Mouse (Mus musculus): ENCODE results near the gene Stx6. TPM values are rescaled to one million over a fixed set of nuclear protein-coding genes. Genes with fewer than 3 reads are reported as not detected.
A peak's percentile ranks its signal among the peaks of the same experiment; 100 is the strongest.

Gene Stx6
- total and polyA plus RNA-seq, 2 experiments from 2014 or later: 39.6 to 56.6 TPM

- no peak overlapping the region for H3K9ac ChIP-seq (replicated peaks; ENCODE audit: low read depth, low read length)
- no peak for DNase-seq (ENCODE audit: low spot score)
- no peaks in the 10 kb centered on the region for H3K27me3 ChIP-seq (ENCODE audit: control insufficient read depth, insufficient read depth, low read length)
- H3K4me3 ChIP-seq (ENCODE audit: low read depth, low read length): no peak overlapping the region
- ATAC-seq (ENCODE audit: insufficient read depth, low read depth): no peak
- no peak overlapping the region for H3K27ac ChIP-seq (ENCODE audit: low read depth)
- no peak overlapping the region for H3K4me2 ChIP-seq (ENCODE audit: low read depth, low read length)
- H3K4me1 ChIP-seq (ENCODE audit: control insufficient read depth, insufficient read depth): peaks cover 35% of the 10 kb centered on the region
- H3K36me3 ChIP-seq (replicated peaks; ENCODE audit: control insufficient read depth, insufficient read depth, low read length): peaks cover 28% of the 10 kb centered on the region
- no peaks in the 10 kb centered on the region for H3K9me3 ChIP-seq (replicated peaks; ENCODE audit: control insufficient read depth, low read length)
- 69% methylated on average over 7 of the region's 7 CpGs for WGBS
- TF ChIP-seq EP300 (IDR thresholded peaks at IDR 0.05; ENCODE audit: low read depth): no peak
- TF ChIP-seq CTCF (IDR thresholded peaks at IDR 0.05; ENCODE audit: low read depth): no peak
These were observed 55.4 kb downstream of the Stx6 start for GRCm38 (mm10) chr1:155213912-155214311.

GRCm38 (mm10) chr1:155215066-155215764, 56.7 kb downstream of the Stx6 start:
- no peak for TF ChIP-seq EP300 (IDR thresholded peaks at IDR 0.05; ENCODE audit: low read depth)
- peak; percentile 37 for TF ChIP-seq CTCF (IDR thresholded peaks at IDR 0.05; ENCODE audit: low read depth)
- DNase-seq (ENCODE audit: low spot score) (no peak), ATAC-seq (ENCODE audit: insufficient read depth, low read depth) (0 out of 2 replicates have a peak, but pooled peaks have one; percentile 14)
- Histone ChIP-seq H3K27me3 (ENCODE audit: control insufficient read depth, insufficient read depth, low read length) (no peaks in the 10 kb centered on the region), H3K9ac (replicated peaks; ENCODE audit: low read depth, low read length) (no peak overlapping the region), H3K36me3 (replicated peaks; ENCODE audit: control insufficient read depth, insufficient read depth, low read length) (peaks cover 38% of the 10 kb centered on the region), H3K4me1 (ENCODE audit: control insufficient read depth, insufficient read depth) (peaks cover 35% of the 10 kb centered on the region), H3K4me2 (ENCODE audit: low read depth, low read length) (no peak overlapping the region), H3K4me3 (ENCODE audit: low read depth, low read length) (no peak overlapping the region), H3K27ac (ENCODE audit: low read depth) (no peak overlapping the region), H3K9me3 (replicated peaks; ENCODE audit: control insufficient read depth, low read length) (no peaks in the 10 kb centered on the region)
- WGBS: 41% methylated on average over 9 of the region's 9 CpGs

- H3K9me3 ChIP-seq (replicated peaks; ENCODE audit: control insufficient read depth, low read length): no peaks in the 10 kb centered on the region
- H3K36me3 ChIP-seq (replicated peaks; ENCODE audit: control insufficient read depth, insufficient read depth, low read length): peaks cover 48% of the 10 kb centered on the region
- H3K4me2 ChIP-seq (ENCODE audit: low read depth, low read length): no peak overlapping the region
- ATAC-seq (ENCODE audit: insufficient read depth, low read depth): no peak
- TF ChIP-seq EP300 (IDR thresholded peaks at IDR 0.05; ENCODE audit: low read depth) (no peak), CTCF (IDR thresholded peaks at IDR 0.05; ENCODE audit: low read depth) (no peak)
- 87% methylated on average over 11 of the region's 11 CpGs for WGBS
- no peak overlapping the region for H3K4me3 ChIP-seq (ENCODE audit: low read depth, low read length)
- no peak overlapping the region for H3K9ac ChIP-seq (replicated peaks; ENCODE audit: low read depth, low read length)
- no peak for DNase-seq (ENCODE audit: low spot score)
- no peaks in the 10 kb centered on the region for H3K27me3 ChIP-seq (ENCODE audit: control insufficient read depth, insufficient read depth, low read length)
- H3K27ac ChIP-seq (ENCODE audit: low read depth): no peak overlapping the region
- peaks cover 27% of the 10 kb centered on the region for H3K4me1 ChIP-seq (ENCODE audit: control insufficient read depth, insufficient read depth)
These were observed 57.8 kb downstream of the Stx6 start for GRCm38 (mm10) chr1:155216313-155216712.

GRCm38 (mm10) chr1:155216844-155217243, 58.3 kb downstream of the Stx6 start:
- Histone ChIP-seq H3K9me3 (replicated peaks; ENCODE audit: control insufficient read depth, low read length) (no peaks in the 10 kb centered on the region), H3K27me3 (ENCODE audit: control insufficient read depth, insufficient read depth, low read length) (no peaks in the 10 kb centered on the region), H3K9ac (replicated peaks; ENCODE audit: low read depth, low read length) (no peak overlapping the region), H3K36me3 (replicated peaks; ENCODE audit: control insufficient read depth, insufficient read depth, low read length) (peaks cover 51% of the 10 kb centered on the region), H3K4me2 (ENCODE audit: low read depth, low read length) (no peak overlapping the region), H3K4me1 (ENCODE audit: control insufficient read depth, insufficient read depth) (peaks cover 21% of the 10 kb centered on the region), H3K4me3 (ENCODE audit: low read depth, low read length) (no peak overlapping the region), H3K27ac (ENCODE audit: low read depth) (no peak overlapping the region)
- no peak for DNase-seq (ENCODE audit: low spot score)
- WGBS: 71% methylated on average over 6 of the region's 6 CpGs
- TF ChIP-seq EP300 (IDR thresholded peaks at IDR 0.05; ENCODE audit: low read depth) (no peak), CTCF (IDR thresholded peaks at IDR 0.05; ENCODE audit: low read depth) (no peak)
- ATAC-seq (ENCODE audit: insufficient read depth, low read depth): no peak

GRCm38 (mm10) chr1:155217865-155218541, 59.5 kb downstream of the Stx6 start:
- H3K27me3 ChIP-seq (ENCODE audit: control insufficient read depth, insufficient read depth, low read length): no peaks in the 10 kb centered on the region
- H3K4me2 ChIP-seq (ENCODE audit: low read depth, low read length): no peak overlapping the region
- H3K27ac ChIP-seq (ENCODE audit: low read depth): no peak overlapping the region
- DNase-seq (ENCODE audit: low spot score) (no peak), ATAC-seq (ENCODE audit: insufficient read depth, low read depth) (0 out of 2 replicates have a peak, but pooled peaks have one; percentile 21)
- H3K36me3 ChIP-seq (replicated peaks; ENCODE audit: control insufficient read depth, insufficient read depth, low read length): peaks cover 51% of the 10 kb centered on the region
- H3K9ac ChIP-seq (replicated peaks; ENCODE audit: low read depth, low read length): no peak overlapping the region
- H3K9me3 ChIP-seq (replicated peaks; ENCODE audit: control insufficient read depth, low read length): no peaks in the 10 kb centered on the region
- H3K4me3 ChIP-seq (ENCODE audit: low read depth, low read length): no peak overlapping the region
- TF ChIP-seq EP300 (IDR thresholded peaks at IDR 0.05; ENCODE audit: low read depth) (no peak), CTCF (IDR thresholded peaks at IDR 0.05; ENCODE audit: low read depth) (peak; percentile 91)
- WGBS: 59% methylated on average over 9 of the region's 9 CpGs
- peaks cover 14% of the 10 kb centered on the region for H3K4me1 ChIP-seq (ENCODE audit: control insufficient read depth, insufficient read depth)

Data from heart, postnatal 0 days (tissue).